Mouse (Mus musculus) embryonic facial prominence, embryonic 13.5 days (tissue): ENCODE results near the gene Gm156. TPM values are rescaled to one million over a fixed set of nuclear protein-coding genes. Genes with fewer than 3 reads are reported as not detected.

Source experiments
- ATAC-seq: fragments of 200-750 bp; cut with Nextera tagmentation; 2 replicates; pipeline ENCODE4 v1.8.0; 2017; ENCODE audit warnings: low read depth; ENCODE audit not compliant: insufficient number of reproducible peaks, insufficient read depth, low FRiP score, low TSS enrichment
- H3K27ac ChIP-seq: fragments of 300-500 bp; sonication (generic); 2 replicates; pipeline ENCODE4 v1.5.1; 2015; ENCODE audit warnings: moderate library complexity, mild to moderate bottlenecking, inconsistent platforms
- H3K27me3 ChIP-seq: fragments of 300-500 bp; sonication (generic); 2 replicates; pipeline ENCODE4 v1.6.1; 2015; ENCODE audit warnings: mild to moderate bottlenecking, inconsistent platforms
- H3K36me3 ChIP-seq: fragments of 300-500 bp; sonication (generic); 2 replicates; pipeline ENCODE4 v1.6.1; 2015; ENCODE audit warnings: mild to moderate bottlenecking, inconsistent platforms
- H3K4me1 ChIP-seq: fragments of 300-500 bp; sonication (generic); 2 replicates; pipeline ENCODE4 v1.6.1; 2015; ENCODE audit warnings: inconsistent platforms
- H3K4me2 ChIP-seq: fragments of 300-500 bp; sonication (generic); 2 replicates; pipeline ENCODE4 v1.6.1; 2015; ENCODE audit warnings: moderate library complexity, mild to moderate bottlenecking, inconsistent platforms
- H3K4me3 ChIP-seq: fragments of 300-500 bp; sonication (generic); 2 replicates; pipeline ENCODE4 v1.5.1; 2015; ENCODE audit warnings: mild to moderate bottlenecking, inconsistent platforms
- H3K9ac ChIP-seq: fragments of 300-500 bp; sonication (generic); 2 replicates; pipeline ENCODE4 v1.6.1; 2015; ENCODE audit warnings: mild to moderate bottlenecking, inconsistent platforms
- H3K9me3 ChIP-seq: fragments of 300-500 bp; sonication (generic); 2 replicates; pipeline ENCODE4 v1.6.1; 2016; ENCODE audit warnings: inconsistent platforms
- WGBS: fragments of 180-500 bp; shearing (Covaris S2); methylation state at CpG from one replicate; pipeline ENCODE4 v1.1.7; 2015; ENCODE audit warnings: mixed read lengths; 5-methylcytosine and 5-hydroxymethylcytosine counted together
- polyA plus RNA-seq: library from polyadenylated mRNA; unstranded; fragments of >200 nt; fragmentation: Nextera tagmentation; extraction: Ambion mirVana; gene quantifications from 2 replicates; pipeline ENCODE4 v1.2.1, GENCODE M21; 2015

Gene Gm156
- polyA plus RNA-seq, 1 experiment from 2014 or later, result not detected

DNA sequence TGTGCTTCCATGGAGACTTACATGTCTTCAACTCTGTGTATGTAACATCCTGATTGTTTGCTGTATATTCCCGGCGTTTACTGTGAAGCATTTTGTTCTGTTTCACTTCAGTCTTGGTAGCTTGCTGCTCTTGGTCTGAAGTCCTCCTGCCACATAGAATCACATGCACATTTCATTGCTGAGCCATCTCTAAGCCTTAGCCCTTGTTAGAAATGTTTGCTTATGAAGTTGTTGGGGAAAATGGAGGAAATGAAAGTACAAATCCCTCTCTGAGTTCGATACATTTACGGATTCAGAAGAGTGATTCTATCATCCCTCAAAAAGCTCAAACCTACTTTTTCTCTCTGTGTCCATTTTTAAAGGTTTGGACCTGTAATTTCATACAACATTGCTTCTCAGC, 67.0 kb downstream of the Gm156 start, which contains the start of gene Klri1:
Gene Klri1 (minus strand): TSS at position 101 of the 400 bp plus-strand sequence.
- Histone ChIP-seq H3K4me1 (no peaks in the 10 kb centered on the region), H3K4me2 (no peak within 1 kb of the TSS), H3K9me3 (0 out of 2 replicates have a peak, but pooled peaks cover 4% of the 10 kb centered on the region), H3K27ac (no peak within 1 kb of the TSS), H3K4me3 (no peak within 1 kb of the TSS), H3K27me3 (no peaks in the 10 kb centered on the region), H3K9ac (no peak within 1 kb of the TSS), H3K36me3 (no peaks in the 10 kb centered on the region)
- 88% methylated on average over 4 of the region's 4 CpGs for WGBS
- ATAC-seq, result no peak

Other genes starting within 250 kb of the Gm156 start
- gene Klre1, start 206.4 kb downstream of the Gm156 start, polyA plus RNA-seq, result not detected in 2 replicates
- gene Klrd1, start 192.5 kb downstream of the Gm156 start, polyA plus RNA-seq, result 0.30 TPM in 1 of 2 replicates, not detected in the other
- 0.08 and 0.15 TPM in 2 replicates for gene Klrk1, start 160.4 kb downstream of the Gm156 start, polyA plus RNA-seq
- not detected in 2 replicates for gene Klrc3, start 140.9 kb downstream of the Gm156 start, polyA plus RNA-seq
- gene Klrc2, start 123.6 kb downstream of the Gm156 start, polyA plus RNA-seq, result not detected in 2 replicates
- not detected in 2 replicates for gene Klrc1, start 105.3 kb downstream of the Gm156 start, polyA plus RNA-seq
- gene Klri1, start 67.1 kb downstream of the Gm156 start, polyA plus RNA-seq, result not detected in 2 replicates
- gene Klri2, start 43.8 kb downstream of the Gm156 start, polyA plus RNA-seq, result not detected in 2 replicates
- not detected in 2 replicates for gene Gm17631, start 78.4 kb upstream of the Gm156 start, polyA plus RNA-seq
- gene Klra17, start 92.4 kb upstream of the Gm156 start, polyA plus RNA-seq, result not detected in 2 replicates
- gene Klra5, start 133.4 kb upstream of the Gm156 start, polyA plus RNA-seq, result not detected in 2 replicates
- not detected in 2 replicates for gene Klra6, start 242.7 kb upstream of the Gm156 start, polyA plus RNA-seq